Mouse (Mus musculus) heart, postnatal 25 days (tissue): ENCODE results near the gene Dock6. TPM values are rescaled to one million over a fixed set of nuclear protein-coding genes. Genes with fewer than 3 reads are reported as not detected.
"Not testable (repeated sequence)": the region's sequence is repeated elsewhere in the genome, so short reads cannot be mapped to it uniquely, and the experiment has no call there.

ENCODE experiments used
- DNase-seq: peaks from one replicate; pipeline ENCODE4 v3.0.0; 2022; ENCODE audit warnings: low spot score
- intact Hi-C: fragments of 180-260 bp; cut with DNase I; formaldehyde crosslinking; loops from one replicate; pipeline ENCODE4 v1.15.1; 2025
- total RNA-seq, 2 experiments: library from RNA; stranded (reverse); gene quantifications; 2 replicates each; pipeline ENCODE4 v1.2.3; 2021

Gene Dock6
- total RNA-seq, 2 experiments from 2014 or later = 34.9 to 36.9 TPM

- intact Hi-C loops = no loop called here
- peak; percentile 62 for DNase-seq
Observed at GRCm38 (mm10) chr9:21791861-21792260, 60.6 kb downstream of the Dock6 start.

GRCm38 (mm10) chr9:21788234-21788633 is 64.2 kb downstream of the Dock6 start:
- intact Hi-C loops = no loop called here

GRCm38 (mm10) chr9:21787654-21788053 is 64.8 kb downstream of the Dock6 start:
- intact Hi-C loops = loop anchor here (1.0 kb wide), 1 partner anchor 17 kb away; no protein-coding TSS in a partner anchor
- DNase-seq = no peak

More at GRCm38 (mm10) chr9:21788234-21788633, 64.2 kb downstream of the Dock6 start:
- DNase-seq = no peak

- DNase-seq = no peak
- intact Hi-C loops = loop anchor here (1.0 kb wide), 1 partner anchor 17 kb away; no protein-coding TSS in a partner anchor
Observed at GRCm38 (mm10) chr9:21786906-21787305, 65.5 kb downstream of the Dock6 start.

GRCm38 (mm10) chr9:21786309-21786708 is 66.1 kb downstream of the Dock6 start:
- DNase-seq, intact Hi-C loops: not testable (repeated sequence)

GRCm38 (mm10) chr9:21784517-21785307 is 67.7 kb downstream of the Dock6 start:
- intact Hi-C loops = no loop called here
- no peak for DNase-seq

- intact Hi-C loops = no loop called here
- DNase-seq = no peak
Observed at GRCm38 (mm10) chr9:21781657-21782468, 70.6 kb downstream of the Dock6 start.

- intact Hi-C loops = no loop called here
- DNase-seq = no peak
Observed at GRCm38 (mm10) chr9:21777726-21778125, 74.7 kb downstream of the Dock6 start.

- intact Hi-C loops = no loop called here
- DNase-seq = no peak
Observed at GRCm38 (mm10) chr9:21774353-21774752, 78.1 kb downstream of the Dock6 start.

GRCm38 (mm10) chr9:21773396-21773795 is 79.0 kb downstream of the Dock6 start:
- intact Hi-C loops, DNase-seq: not testable (repeated sequence)

- intact Hi-C loops = no loop called here
- DNase-seq = peak; percentile 46
Observed at GRCm38 (mm10) chr9:21769558-21770183, 82.8 kb downstream of the Dock6 start.

- intact Hi-C loops = no loop called here
- DNase-seq = peak; percentile 50
Observed at GRCm38 (mm10) chr9:21768511-21769411, 83.7 kb downstream of the Dock6 start.

- intact Hi-C loops = no loop called here
- DNase-seq = peak; percentile 59
Observed at GRCm38 (mm10) chr9:21767896-21768295, 84.5 kb downstream of the Dock6 start.

- intact Hi-C loops = no loop called here
- DNase-seq = no peak
Observed at GRCm38 (mm10) chr9:21764084-21764999, 88.1 kb downstream of the Dock6 start.

- intact Hi-C loops = no loop called here
- DNase-seq = no peak
Observed at GRCm38 (mm10) chr9:21762135-21762534, 90.3 kb downstream of the Dock6 start.

- intact Hi-C loops = no loop called here
- peak; percentile 90 for DNase-seq
Observed at GRCm38 (mm10) chr9:21760155-21761088, 92.0 kb downstream of the Dock6 start, which contains the start of gene Spc24. Gene Spc24 (minus strand): TSS chr9:21760303.

GRCm38 (mm10) chr9:21759718-21760117 is 92.7 kb downstream of the Dock6 start:
- no peak for DNase-seq
- intact Hi-C loops = no loop called here
